ENCODE assay signal across 13 mouse cellular contexts in the genomic region with DNA sequence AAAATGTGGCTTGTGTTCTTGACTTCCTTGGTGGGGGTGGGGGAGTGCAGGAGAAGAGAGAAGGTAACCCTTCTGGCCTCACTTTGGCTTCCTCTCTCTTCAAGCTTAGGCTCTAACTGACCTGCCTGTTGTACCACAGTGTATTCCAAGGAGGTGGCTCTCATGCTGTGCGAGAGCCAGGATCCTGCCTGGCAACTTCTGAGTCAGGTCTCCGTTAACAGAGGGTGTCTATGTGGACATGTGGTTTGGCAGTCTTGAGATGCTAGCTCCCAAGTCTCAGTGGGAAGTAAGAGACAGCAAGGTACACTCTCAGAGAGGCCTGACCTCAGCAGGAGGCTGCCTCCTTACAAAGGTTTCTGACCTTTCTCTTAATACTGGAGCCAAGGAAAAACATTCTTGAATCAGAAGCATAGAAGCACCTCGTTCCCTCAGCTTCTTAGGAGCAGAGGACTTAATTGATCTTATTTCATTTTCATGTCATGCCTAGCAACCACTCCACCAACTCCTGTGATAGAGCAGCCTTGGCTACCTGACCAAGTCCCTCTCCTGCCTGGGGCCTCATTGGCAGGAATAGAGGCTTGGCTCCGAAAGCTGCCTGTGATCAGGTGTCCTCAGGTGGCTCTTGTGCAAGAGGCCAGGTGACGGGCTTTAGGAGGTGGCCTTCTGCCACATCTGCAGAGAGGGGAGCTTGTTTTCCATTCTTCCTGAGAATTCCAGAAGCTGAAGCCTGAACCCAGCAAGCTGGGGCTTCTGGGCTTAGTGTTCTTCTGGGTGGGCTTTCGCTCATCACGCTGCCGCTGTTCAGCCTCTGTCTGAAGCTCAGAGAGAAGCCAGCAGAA. TPM values are rescaled to one million over a fixed set of nuclear protein-coding genes. Genes with fewer than 3 reads are reported as not detected.
A peak's percentile ranks its signal among the peaks of the same experiment; 100 is the strongest.
DNase-seq lines count a peak whose midpoint lies in the region; ATAC-seq and TF ChIP-seq lines count a peak whose summit lies in the region.
"Had no signal": no experiment of that assay in that cellular context is flagged by ENCODE, and none has a peak within 500 bp of the region (broad histone marks: within the 10 kb centered on the region; RNA-seq: fewer than 3 reads in every experiment).

No protein-coding gene starts in this region.

- H3K4me3 ChIP-seq in embryonic facial prominence, embryonic 13.5 days: no peak overlapping the region
- no peak overlapping the region for H3K4me3 ChIP-seq in intestine, postnatal 0 days (ENCODE audit: low read depth, low read length)
- H3K4me3 ChIP-seq in midbrain, postnatal 0 days (ENCODE audit: low read depth, low read length): no peak overlapping the region
- H3K4me3 ChIP-seq: forebrain, embryonic 12.5 days had no signal

- H3K9ac ChIP-seq in embryonic facial prominence, embryonic 13.5 days: peak overlapping the region; percentile 23; the same call in 1 of the 2 replicates
- H3K9ac ChIP-seq in intestine, postnatal 0 days (ENCODE audit: low read depth, low read length): no peak overlapping the region
- no peak overlapping the region for H3K9ac ChIP-seq in midbrain, postnatal 0 days (replicated peaks; ENCODE audit: low read length, poor library complexity, severe bottlenecking)
- H3K9ac ChIP-seq: forebrain, embryonic 12.5 days; liver, embryonic 14.5 days had no signal

- peak; percentile 57 for DNase-seq in urinary bladder, postnatal 14 days (ENCODE audit: low spot score)
- DNase-seq in urinary bladder, postnatal 4 days (ENCODE audit: low spot score in 2 of 2): no peak
- DNase-seq in testis, postnatal 14 days (ENCODE audit: low spot score): no peak
- no peak for DNase-seq in midbrain, postnatal 0 days (ENCODE audit: low spot score)
- no peak for DNase-seq in adrenal gland, adult (ENCODE audit: inconsistent age in 2 of 2, low spot score in 1 of 2)
- DNase-seq: adrenal gland, postnatal 36 days; heart, postnatal 4 days had no signal

- H3K4me1 ChIP-seq in embryonic facial prominence, embryonic 13.5 days: peaks cover 16% of the 10 kb centered on the region
- H3K4me1 ChIP-seq in intestine, postnatal 0 days (replicated peaks; ENCODE audit: control insufficient read depth, insufficient read depth, low read length): no peaks in the 10 kb centered on the region
- H3K4me1 ChIP-seq in midbrain, postnatal 0 days (ENCODE audit: insufficient read depth, low read length): no peaks in the 10 kb centered on the region

- H3K27me3 ChIP-seq in embryonic facial prominence, embryonic 13.5 days: peaks cover 6% of the 10 kb centered on the region
- no peaks in the 10 kb centered on the region for H3K27me3 ChIP-seq in intestine, postnatal 0 days (replicated peaks; ENCODE audit: control insufficient read depth, insufficient read depth, low read length)
- no peaks in the 10 kb centered on the region for H3K27me3 ChIP-seq in midbrain, postnatal 0 days (ENCODE audit: insufficient read depth, low read length)
- H3K27me3 ChIP-seq: CH12.LX had no signal

- peak overlapping the region; percentile 66; the same call in 1 of the 2 replicates for H3K27ac ChIP-seq in embryonic facial prominence, embryonic 13.5 days
- H3K27ac ChIP-seq in intestine, postnatal 0 days (ENCODE audit: low read depth, low read length): no peak overlapping the region
- no peak overlapping the region for H3K27ac ChIP-seq in midbrain, postnatal 0 days (ENCODE audit: low read depth, low read length)
- H3K27ac ChIP-seq: forebrain, embryonic 12.5 days; liver, embryonic 14.5 days had no signal

- H3K4me2 ChIP-seq in embryonic facial prominence, embryonic 13.5 days: no peak overlapping the region
- no peak overlapping the region for H3K4me2 ChIP-seq in intestine, postnatal 0 days (replicated peaks; ENCODE audit: low read depth)
- H3K4me2 ChIP-seq in midbrain, postnatal 0 days (ENCODE audit: low read depth, low read length, poor library complexity, severe bottlenecking): no peak overlapping the region
- H3K4me2 ChIP-seq: forebrain, embryonic 12.5 days had no signal

- WGBS in embryonic facial prominence, embryonic 13.5 days: 41% methylated on average over 8 of the region's 8 CpGs
- WGBS in intestine, postnatal 0 days: 70% methylated on average over 8 of the region's 8 CpGs
- 76% methylated on average over 8 of the region's 8 CpGs for WGBS in midbrain, postnatal 0 days

- H3K9me3 ChIP-seq in embryonic facial prominence, embryonic 13.5 days: no peaks in the 10 kb centered on the region
- H3K9me3 ChIP-seq in intestine, postnatal 0 days (ENCODE audit: control insufficient read depth): no peaks in the 10 kb centered on the region
- no peaks in the 10 kb centered on the region for H3K9me3 ChIP-seq in midbrain, postnatal 0 days (ENCODE audit: low read length)
- H3K9me3 ChIP-seq: forebrain, embryonic 12.5 days had no signal

- TF ChIP-seq CTCF in intestine, postnatal 0 days (IDR thresholded peaks at IDR 0.05; ENCODE audit: low read depth): no peak
- no peak for TF ChIP-seq CTCF in midbrain, postnatal 0 days (IDR thresholded peaks at IDR 0.05)

- no peaks in the 10 kb centered on the region for H3K36me3 ChIP-seq in embryonic facial prominence, embryonic 13.5 days
- no peaks in the 10 kb centered on the region for H3K36me3 ChIP-seq in intestine, postnatal 0 days (ENCODE audit: control insufficient read depth, insufficient read depth)
- H3K36me3 ChIP-seq in midbrain, postnatal 0 days (ENCODE audit: insufficient read depth, low read length): no peaks in the 10 kb centered on the region; the same call in 1 of the 2 replicates
- H3K36me3 ChIP-seq: forebrain, embryonic 12.5 days had no signal

- ATAC-seq in embryonic facial prominence, embryonic 13.5 days (ENCODE audit: insufficient number of reproducible peaks, insufficient read depth, low FRiP score, low TSS enrichment, low read depth): no peak
- peak; percentile 55 for ATAC-seq in intestine, postnatal 0 days
- no peak for ATAC-seq in midbrain, postnatal 0 days (ENCODE audit: low FRiP score)
- ATAC-seq: midbrain, embryonic 16.5 days had no signal

RNA-seq across cellular contexts. Expression of gene Ube2g1, which starts 25.3 kb away (rescaled TPM):
- 75.3 and 84.7 TPM in 2 replicates for polyA plus RNA-seq in embryonic facial prominence, embryonic 13.5 days (2015; fragmentation: Nextera tagmentation; extraction: Ambion mirVana)
- polyA plus RNA-seq in intestine, postnatal 0 days (2015; fragmentation: Nextera tagmentation; extraction: Ambion mirVana): 34.2 and 36.2 TPM in 2 replicates
- 44.2 and 46.0 TPM in 2 replicates for total RNA-seq in midbrain, postnatal 0 days (2014; rRNA removed)
- 57.3 and 64.5 TPM in 2 replicates for polyA plus RNA-seq in midbrain, postnatal 0 days (2015; fragmentation: Nextera tagmentation; extraction: Ambion mirVana)

RNA-seq across cellular contexts. Expression of gene Spns3, which starts 31.5 kb away (rescaled TPM):
- polyA plus RNA-seq in embryonic facial prominence, embryonic 13.5 days (2015; fragmentation: Nextera tagmentation; extraction: Ambion mirVana): 0.27 and 0.37 TPM in 2 replicates
- 11.1 and 12.2 TPM in 2 replicates for polyA plus RNA-seq in intestine, postnatal 0 days (2015; fragmentation: Nextera tagmentation; extraction: Ambion mirVana)
- 0.22 and 0.24 TPM in 2 replicates for total RNA-seq in midbrain, postnatal 0 days (2014; rRNA removed)
- not detected in 2 replicates for polyA plus RNA-seq in midbrain, postnatal 0 days (2015; fragmentation: Nextera tagmentation; extraction: Ambion mirVana)
- polyA plus RNA-seq: forebrain, embryonic 12.5 days; midbrain, embryonic 16.5 days had no signal
